Mouse (Mus musculus) ES-E14 (cell line): Measurements from ENCODE around the gene Fgd2.

Experiments used
- CHD2 ChIP-seq: IDR thresholded peaks from 2 replicates; pipeline ENCODE4 v1.6.1; 2014; ENCODE audit warnings: mild to moderate bottlenecking, low read depth, low read length, inconsistent platforms
- HCFC1 ChIP-seq: IDR thresholded peaks from 2 replicates; pipeline ENCODE4 v1.6.1; 2012; ENCODE audit warnings: low read length, inconsistent platforms, borderline replicate concordance; ENCODE audit not compliant: insufficient read depth
- MAFK ChIP-seq: IDR thresholded peaks from 2 replicates; pipeline ENCODE4 v1.6.1; 2014; ENCODE audit warnings: mild to moderate bottlenecking, low read depth, low read length, inconsistent platforms; ENCODE audit not compliant: insufficient read depth
- ZC3H11A ChIP-seq: IDR thresholded peaks from 2 replicates; pipeline ENCODE4 v1.6.1; 2012; ENCODE audit warnings: low read depth, mild to moderate bottlenecking, inconsistent platforms, low read length, borderline replicate concordance

DNA sequence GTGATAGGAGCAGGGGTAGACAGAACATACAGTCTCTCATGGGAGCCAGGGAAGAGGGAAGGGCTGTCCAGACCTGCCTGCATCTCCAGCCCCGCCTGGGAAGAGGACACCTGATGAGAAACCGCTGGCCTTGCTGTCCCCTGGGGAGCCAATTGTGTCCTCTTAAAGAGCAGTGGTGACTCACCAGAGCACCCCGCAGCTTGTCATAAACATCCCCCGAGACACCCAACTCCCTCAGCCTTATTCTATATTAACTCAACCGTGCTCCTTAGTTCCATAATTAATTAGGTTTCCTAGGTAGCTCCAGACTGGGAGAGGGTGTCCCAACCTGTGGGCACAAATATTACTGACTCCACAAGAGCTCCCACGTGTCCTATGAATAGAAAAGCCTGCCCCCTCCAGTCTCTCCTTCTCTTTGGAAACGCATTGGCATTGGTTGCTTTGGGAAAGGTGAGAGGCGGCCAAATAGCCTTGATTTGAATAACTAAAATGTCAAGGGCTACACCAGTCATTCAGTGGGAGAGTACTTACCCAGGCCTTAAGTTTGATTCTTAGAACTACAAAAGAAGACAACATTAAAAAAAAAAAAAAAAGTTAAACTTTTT, 51.2 kb downstream of the Fgd2 start:
- no peak for TF ChIP-seq ZC3H11A
- no peak for TF ChIP-seq HCFC1
- no peak for TF ChIP-seq CHD2
- TF ChIP-seq MAFK = no peak
